Mouse (Mus musculus) kidney, postnatal 25 days (tissue): ENCODE results near the gene Mei4.
A peak's percentile ranks its signal among the peaks of the same experiment; 100 is the strongest.

Experiments
- DNase-seq, 2 experiments: peaks; one replicate each; pipeline ENCODE4 v3.0.0; 2021; ENCODE audit warnings: mixed read lengths in 2 of 2

Gene Mei4

DNA sequence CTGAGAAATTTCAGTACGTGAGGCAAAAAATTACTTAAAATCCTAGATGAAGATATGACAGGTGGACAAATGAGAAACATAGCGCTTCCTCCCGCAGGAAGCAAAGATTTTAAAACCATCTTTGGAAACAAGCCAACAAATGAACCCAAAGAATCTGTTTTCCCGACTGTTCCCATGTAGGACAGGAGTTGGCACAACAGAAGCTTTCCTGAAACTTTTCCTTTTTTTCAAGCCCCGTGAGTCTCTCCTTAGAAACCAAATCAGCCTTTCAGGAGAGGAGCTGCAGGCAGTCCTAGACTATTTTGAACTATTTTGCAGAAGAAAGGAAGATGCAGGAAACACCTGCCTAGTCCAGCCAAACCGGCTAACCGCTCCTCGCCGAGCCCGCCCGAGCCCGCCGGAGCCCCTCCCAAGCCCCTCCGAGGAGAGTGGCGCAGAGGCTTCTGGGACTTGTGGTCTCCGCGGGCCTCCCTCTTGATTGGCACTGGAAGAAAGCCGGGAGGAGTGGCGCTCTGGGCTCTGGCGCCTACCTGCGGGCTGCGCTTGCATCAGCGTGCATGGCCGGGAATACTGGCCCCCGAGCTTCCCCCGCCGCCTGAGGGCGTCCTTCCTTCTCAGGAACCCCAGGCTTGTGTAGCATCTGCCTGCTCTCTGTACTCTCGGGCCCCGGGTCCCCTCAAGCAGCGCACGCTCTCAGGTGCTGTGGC, at the start of gene Mei4:
Gene Mei4, plus strand, starts transcription at position 490 of the 707 bp plus-strand sequence.
- DNase-seq: peak; percentile 67 to 83

DNA sequence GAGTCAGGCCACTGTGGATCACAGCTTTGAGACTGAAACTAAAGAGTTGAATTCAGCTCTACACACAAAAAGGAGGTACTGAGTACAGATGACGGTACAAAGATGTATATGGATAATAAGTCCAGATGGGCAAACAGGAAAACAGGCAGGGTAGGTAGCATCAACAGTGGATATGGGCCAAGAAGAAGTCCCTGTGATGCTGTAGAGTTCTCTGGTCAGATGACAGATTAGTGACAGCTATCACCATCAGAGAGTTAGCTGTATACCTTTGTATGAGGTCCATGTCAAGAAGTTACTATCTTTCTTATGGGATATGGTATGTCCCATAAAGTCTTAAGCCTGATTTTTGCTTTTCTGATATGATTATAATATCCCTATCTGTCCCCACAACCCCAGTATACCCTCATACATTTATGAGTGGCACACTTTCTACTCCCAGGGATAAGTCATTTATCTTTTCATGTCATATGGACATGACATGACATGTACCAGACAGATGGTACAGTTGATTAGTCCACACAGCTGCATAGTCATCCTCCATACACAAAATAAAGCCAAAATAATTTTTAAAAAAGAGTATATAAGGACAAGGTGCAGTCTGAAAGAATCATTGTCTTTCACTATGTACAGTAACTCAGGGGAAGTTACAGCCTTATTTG, 43.6 kb upstream of the Mei4 start:
- no peak for DNase-seq

DNA sequence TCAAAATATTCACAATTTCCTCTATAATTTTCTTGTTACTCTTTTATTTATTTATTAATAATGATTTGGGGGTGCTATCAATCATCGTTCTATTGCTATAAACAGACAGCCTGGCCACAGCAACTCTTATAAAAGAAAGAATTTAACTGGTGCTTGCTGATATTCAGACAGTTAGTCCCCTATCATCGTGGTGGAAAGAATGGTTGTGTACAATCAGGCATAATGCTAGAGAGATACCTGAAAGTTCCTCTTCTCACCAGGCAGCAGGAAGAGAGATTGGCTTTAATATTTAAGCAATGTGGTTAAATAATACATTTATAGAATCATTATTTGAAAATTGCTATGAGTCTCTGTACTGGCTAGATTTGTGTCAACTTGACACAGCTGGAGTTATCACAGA, 35.9 kb upstream of the Mei4 start:
- no peak for DNase-seq

DNA sequence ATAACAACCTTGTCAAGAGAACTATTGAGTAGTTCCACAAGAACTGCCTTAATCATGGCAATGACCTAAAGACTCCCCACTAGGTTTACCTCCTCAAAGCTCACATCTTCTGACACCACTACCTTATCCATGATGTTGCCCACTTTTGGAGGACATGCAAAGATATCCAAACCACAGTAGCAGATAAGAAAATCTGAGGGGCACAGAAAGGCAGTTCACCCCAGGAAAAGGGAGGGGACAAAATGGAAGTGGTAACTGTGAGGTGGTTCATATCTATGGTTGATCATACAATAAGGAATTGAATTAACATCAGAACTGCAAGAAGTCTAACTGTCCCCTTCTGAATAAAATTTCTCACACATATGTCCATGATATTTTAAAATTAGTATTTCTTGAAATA, 29.4 kb upstream of the Mei4 start:
- DNase-seq: no peak

DNA sequence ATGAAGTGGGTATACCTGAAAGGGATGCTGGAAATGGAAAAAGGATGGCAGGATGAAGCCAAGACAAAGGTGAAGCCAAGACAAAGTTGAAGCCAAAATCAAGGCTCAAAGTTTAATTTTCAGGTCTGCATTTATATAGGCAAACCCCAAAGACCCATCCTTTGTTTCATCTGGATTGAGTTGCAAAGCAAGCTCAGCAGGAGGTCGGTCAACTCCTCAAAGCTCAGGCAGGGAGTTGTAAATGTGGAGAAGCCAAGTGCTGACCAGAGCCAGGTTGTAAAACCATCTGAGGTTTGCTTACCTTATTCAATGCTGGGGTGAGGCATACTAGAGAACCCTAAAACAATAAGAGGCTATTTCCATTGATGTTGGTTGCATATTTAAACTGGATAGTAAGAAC, 4.6 kb upstream of the Mei4 start:
- DNase-seq: no peak

DNA sequence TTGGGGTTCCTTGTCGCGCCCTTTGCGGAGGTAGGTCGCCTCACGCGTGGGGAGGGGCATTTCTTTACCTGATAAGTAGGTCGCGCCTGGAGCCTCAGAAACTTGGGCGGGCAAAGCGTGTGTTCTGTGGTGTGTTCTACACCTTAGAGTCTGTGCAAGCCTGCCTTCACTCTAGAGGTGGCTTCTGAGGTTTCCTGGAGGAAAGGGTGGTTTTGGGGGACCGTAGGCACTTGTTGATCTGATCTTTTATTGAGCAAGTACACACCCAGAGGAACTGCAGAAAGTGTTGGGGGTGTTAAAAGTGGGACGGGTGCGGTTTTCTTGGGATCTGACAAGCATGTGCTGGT, 391 bp downstream of the Mei4 start:
- no peak for DNase-seq

DNA sequence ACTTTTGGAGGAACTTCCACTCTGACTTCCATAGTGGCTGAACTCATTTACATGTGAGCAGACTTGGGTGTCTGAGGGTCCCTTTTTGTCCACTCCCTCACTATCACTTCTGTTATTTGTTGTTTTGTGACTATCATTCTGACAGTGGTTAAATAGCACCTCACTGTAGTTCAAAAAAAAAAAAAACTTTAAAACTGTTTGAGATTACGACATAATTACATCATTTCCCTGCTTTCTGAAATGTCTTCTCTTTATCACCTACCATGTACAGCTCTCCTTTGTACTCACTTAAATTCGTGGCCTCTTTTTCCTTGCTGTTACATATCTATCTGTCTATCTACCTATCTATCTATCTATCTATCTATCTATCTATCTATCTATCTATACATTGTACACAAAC, 2.6 kb downstream of the Mei4 start:
- DNase-seq: no peak

DNA sequence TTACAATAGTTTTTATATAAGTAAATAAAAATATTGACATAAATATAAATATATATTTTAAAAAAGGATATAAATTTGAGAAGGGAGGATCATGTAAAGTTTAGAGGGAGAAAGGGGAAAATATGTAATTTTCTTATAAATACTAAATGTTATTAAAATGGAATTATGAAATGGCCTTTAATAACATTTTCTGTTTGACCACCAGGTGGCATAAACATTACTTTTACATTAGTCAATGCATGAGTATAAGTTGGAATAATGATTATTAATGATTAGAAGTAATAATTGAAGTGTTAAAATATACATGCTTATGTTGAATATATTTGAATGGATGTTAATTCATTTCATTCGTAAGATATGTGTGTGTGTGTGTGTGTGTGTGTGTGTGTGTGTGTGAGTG, 58.0 kb downstream of the Mei4 start:
- no peak for DNase-seq

DNA sequence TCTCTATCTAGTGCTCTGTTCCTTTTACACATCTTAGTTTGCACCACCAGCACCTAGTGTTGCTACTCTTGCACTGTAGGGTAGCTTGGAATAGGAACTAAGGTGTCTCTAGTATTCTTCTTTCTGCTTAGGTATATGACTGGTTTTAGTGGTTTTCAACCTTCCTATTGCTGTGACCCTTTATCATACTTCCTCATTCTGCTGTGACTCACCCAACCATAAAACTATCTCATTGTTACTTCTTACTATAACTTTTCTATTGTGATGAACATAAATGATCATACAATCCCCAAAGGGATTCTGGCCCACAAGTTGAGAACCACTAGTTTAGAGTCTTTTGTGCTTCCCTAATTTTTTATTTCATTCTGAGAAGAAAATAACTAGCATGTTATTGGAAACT, 61.3 kb downstream of the Mei4 start:
- no peak for DNase-seq

DNA sequence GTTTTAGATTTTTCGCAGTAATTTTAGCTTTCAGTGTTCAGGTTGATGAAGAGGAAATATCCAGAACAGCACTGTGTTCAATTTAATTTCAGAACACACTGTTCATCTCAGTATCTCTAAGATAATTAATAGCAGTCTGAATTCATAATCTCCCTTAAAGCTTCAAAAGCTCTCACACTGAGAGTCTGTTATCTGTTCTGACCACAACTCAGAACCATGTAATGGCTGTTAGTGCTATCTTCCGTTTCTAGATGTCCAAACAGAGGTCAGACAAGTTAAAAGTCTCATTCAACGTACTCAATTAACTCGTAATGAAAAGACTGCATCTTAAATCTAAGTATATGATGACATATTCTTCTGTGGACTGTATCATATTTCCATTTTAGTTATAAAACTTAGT, 77.1 kb downstream of the Mei4 start:
- no peak for DNase-seq

DNA sequence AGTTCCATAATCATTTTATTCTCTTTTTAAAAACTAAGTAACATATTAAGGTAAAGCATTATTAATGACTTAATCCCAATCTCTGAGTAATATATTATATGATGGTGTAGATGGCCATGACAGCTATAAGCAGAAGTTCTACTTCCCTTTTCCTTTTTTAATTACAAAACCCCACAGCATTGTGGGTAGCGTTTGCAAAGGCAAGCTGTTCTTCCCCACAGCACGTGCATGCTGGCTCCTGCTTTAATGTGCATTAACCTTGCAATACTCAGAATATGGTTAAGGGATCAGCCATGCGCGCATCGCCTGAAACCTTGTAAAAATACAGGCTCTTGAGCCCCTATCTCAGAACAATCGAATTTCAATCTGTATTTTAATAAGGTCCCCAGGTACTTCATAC, 82.2 kb downstream of the Mei4 start:
- no peak for DNase-seq

DNA sequence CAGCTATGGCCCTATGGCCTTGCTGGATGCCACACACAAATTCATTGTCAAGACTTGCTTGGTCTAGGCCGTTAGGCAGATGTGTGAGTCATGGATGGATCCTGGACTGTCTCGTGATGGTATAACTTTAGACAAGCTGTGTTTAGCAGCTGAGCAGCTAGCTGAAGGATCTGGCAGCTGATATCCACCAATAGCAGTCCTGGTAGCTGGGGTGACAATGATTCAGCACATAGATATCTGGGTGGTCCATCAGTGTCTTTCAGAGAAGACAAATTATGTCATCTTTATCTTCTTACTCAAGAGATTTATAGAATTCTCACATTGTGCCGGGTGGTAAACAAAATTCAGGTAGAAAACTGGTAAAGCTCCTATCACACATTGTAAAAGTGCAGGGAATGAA, 93.4 kb downstream of the Mei4 start:
- DNase-seq: no peak

DNA sequence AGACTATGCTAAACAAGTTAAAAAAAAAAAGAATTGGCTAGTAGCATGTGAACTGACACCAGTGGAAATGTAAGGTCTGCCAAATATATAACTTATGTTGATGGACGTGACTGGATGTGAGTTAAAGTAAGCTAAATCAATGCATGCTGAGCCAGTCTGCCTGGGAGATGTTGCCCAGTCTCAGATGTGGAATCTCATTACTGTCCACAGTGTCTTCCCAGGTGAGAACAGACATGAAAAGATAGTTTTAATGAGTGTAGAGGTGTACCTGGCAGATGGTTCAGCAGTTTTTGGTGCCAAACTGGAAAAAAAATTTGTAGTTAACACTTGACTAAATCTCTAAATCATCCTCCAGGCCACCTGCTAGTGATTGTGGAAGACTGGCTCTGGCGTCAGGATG, 94.4 kb downstream of the Mei4 start:
- DNase-seq: no peak

DNA sequence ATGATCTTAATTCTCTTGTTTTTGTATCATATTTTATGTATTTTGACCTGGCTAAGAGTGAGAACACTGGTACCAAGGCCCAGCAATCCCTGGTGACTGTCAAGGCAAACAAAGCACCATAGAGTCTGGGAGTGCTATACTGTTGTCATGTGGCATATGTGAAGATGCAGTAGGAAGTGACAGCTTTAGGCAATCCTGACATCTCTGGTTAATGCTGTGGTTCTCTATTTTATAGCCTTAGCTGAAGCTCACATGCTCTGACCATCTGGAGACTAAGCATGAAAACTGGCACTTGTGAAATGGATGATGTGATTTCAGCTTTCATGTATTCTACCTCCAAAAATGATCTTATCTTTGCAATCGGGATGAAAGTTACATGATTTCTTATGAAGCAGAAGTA, 103.3 kb downstream of the Mei4 start:
- no peak for DNase-seq

DNA sequence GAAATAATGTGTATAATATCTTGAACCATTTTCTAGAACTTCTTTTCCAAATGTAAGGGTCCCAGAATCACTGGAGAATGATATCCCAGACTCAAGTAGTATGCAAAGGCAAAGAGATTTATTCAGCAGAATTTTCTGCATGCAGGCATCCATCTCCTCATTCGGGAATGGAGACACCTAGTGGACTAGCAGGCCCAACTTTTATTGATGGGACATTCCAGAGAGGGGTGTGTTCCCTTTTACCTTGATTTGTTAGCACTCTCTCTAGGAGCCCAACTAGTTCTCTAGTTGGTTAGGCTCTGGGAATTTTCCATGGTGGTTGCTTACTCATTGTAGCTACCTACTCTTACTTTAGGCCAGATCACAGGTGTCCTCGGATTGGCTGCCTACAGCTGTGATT, 105.5 kb downstream of the Mei4 start:
- no peak for DNase-seq

DNA sequence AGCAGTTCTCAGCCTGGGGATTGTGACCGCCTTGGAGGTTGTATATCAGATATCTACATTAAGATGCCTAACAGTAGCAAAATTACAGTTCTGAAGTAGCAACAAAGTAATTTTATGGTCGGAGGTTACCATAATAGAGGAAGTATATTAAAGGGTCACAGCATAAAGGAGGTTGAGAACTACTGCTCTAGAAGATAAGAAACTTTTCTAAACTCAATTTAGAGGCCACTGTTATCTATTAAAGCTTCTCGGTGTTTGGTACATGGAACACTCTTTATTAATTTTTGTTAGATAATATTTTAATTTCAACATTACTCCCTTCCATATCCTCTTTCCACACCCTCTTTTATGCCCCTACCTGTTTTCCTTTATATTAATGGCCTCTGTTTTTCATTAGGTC, 119.0 kb downstream of the Mei4 start:
- DNase-seq: no peak

DNA sequence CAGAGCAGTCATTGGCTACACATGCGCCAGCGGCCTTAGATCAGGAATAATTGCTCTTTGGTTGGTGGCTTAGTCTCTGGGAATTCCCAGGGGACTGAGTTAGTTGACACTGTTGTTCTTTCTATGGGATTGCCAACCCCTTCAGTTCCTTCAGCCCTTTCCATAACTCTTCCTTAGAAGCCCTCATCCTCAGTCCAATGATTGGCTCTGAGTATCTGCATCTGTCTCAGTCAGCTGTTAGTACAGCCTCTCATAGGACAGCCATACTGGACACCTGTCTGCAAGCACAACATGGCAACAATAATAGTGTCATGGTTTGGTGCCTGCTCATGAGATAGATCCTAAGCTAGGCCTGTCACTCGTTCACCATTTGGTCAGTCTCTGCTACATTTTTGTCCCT, 149.5 kb downstream of the Mei4 start:
- DNase-seq: no peak

DNA sequence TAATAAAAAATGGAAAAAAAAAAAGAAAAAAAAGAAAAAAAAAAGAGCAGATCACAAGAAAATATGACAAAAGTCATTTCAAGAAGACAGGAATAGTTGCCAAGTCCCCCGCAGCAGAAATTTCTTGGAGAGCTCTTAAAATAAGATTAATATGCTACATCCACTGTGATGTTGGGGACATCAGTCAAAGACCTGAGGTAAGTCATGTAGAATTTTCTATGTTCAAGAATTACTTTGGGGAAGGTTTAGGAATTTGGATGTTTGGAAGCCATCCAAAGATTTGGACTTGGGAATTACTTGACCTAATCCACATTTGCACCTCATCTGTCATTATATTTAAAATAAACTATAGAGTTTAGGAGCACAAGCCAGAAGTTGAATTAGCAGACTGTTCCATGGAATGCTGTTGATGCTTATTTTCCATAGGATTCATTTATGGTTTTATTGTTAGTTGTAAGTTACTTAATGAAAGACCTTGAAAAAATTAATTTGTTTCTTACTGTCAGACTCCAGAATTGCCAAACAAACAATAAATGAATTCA, 179.1 kb downstream of the Mei4 start:
- no peak for DNase-seq

DNA sequence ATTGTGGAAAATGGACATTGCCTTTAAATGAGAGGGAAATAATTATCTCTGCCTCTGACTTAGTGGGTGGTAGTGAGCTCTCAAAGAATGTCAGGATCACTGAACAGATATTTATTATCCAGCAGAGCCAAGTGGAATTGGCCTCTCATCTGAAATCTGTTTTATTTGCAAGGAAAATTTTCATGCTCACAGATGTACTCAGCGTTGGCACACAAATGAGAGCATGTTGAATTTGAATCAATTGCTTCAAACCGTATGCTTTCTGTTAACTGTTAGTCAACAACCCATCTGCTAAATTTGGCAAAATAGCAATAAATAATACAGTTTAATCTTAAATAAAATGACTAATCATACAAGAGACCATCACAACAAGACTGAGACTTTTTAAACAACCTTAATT, 181.0 kb downstream of the Mei4 start:
- DNase-seq: no peak

DNA sequence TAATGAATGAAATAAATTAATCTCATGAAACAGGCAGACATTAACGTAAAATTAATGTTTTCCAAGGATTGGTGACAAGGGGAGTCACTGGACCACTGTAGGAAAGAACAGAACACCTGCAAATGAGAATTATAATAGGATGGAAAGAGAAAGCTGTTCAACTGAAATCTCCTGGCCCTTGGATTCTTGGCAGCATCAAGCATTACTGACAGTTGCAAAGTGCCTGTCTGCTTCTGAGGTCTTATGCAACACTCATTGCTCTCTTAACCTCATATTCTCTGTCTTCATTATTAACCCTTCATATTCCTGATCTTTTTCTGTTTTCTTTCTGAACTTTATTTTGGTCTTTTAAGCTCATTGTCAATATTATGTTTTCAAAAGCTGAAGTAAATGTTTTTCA, 210.4 kb downstream of the Mei4 start:
- no peak for DNase-seq

DNA sequence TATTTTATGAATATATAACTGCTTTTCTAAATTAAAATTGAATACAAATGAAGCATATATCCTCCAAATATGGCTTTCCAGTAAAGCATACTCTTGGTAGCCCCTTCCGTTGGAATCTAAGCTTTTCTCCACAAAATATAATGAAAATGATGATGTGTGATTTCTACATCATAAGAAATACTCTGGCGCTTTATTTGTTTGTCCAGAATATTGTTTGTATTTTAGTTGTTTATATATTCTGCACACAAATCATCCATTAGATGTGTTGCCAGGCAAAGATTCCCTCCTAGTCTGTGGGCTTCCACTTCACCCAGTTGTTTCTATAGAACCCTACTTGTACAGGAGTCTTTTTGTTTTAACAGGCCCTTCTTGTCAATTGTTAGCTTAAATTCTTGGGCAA, 211.8 kb downstream of the Mei4 start:
- DNase-seq: no peak

DNA sequence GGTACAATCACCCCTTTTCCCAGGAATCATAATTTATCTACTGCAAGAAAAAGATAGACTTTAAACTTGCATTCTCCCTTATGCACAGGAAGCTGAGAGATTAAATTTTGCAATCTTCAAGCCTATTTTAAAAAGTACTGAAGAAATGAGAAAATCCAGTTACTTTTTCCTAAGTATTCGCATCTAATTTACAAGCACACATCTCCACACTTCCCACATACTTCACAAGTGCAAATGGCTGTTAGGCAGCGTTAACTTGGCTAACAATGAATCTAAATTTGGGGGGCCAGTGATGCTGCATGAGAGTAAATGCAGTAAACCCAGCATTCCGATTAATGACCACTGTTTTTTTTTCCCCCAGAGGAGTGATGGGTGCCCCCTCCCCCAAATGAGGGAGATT, 232.9 kb downstream of the Mei4 start:
- DNase-seq: no peak

DNA sequence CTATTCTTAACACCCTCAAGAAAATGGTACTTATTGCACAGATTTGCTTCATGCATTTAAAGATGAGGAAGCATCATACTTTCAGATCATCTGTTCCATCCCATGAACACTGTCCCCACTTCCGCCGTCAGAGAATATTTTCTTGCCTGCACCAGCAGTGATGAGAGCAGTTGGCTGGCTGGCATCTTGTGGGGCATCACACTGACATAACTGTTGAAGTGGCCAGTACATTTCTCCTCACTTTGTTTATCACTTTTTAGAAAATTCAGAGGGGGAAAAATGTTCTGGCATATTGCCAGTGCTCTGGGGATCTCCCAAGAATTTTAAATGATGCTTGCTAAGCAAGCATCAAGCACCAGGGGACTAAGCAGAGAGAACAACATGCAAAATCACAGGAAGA, 251.4 kb downstream of the Mei4 start:
- no peak for DNase-seq

DNA sequence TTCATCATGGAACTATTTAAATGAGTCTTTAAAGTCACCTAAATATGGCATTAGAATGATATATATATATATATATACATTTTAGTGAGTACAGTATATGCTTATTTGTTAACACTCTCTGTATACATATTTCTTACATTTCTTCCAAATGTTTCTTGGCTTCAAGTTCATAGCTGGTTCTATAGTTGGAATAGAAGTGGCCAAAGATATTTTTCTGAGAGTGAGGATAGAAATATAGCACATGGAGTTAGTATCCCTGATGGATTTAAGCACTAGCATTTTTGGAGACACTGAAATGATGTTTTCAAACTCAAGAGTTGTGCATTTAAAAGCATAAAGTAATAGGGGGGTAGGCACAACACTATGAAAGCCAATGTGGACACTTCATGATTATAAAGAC, 272.6 kb downstream of the Mei4 start:
- no peak for DNase-seq

DNA sequence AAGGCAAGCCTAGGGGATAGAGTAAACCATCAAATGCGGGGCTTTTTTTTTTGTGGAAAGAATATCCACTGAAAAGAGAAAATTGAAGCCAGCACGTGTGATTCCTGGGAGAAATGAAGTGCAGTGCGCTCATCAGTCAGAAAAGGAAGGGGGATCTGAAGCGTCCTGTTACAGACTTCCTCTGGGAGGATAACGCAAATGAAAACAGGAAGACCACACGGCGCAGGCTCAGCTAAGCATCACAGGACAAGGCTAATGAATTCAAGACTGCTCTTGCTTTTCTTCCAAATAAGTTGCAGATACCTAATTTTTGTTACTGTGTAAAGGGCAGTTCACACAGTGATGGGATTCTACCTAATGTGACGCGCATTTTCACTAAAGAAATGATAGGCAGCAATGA, 296.7 kb downstream of the Mei4 start:
- no peak for DNase-seq
